18 mouse cellular contexts compared by ENCODE assay signal in the genomic region with DNA sequence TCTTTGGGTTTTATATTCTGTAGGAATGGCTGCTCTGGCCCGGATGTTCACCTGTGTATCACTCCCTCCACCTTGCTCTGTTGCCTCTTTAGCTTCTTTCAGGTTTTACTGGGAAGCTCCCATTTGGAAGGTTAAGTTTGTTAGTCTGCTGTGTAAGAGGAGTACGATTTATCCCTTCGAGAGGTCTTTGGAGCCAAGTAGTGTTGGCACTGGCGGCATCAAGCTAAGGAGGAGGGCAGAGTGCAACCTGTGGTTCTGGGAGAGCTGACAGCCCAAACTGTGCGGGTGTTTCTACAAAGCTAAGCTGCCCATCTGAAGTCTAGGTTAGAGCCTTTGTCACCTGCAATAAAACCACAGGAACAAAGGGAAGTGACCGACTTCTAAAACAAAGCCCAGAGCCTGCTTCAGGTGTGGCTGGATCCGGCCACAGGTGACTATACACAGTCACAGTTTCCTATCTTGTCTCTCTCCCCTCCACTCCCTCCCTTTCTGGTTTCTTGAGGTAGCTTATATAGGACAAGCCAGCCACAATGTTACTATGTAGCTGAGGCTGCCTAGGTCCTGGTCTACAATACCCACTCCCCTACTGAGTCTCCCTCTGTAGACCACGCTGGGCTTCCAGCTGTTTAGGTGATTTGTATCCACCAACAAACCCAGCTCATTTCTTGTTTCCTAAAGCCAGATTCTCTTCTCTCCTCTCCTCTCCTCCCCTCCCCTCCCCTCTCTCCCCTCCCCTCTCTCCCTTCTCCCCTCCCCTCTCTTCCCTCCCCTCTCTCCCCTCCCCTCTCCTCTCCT. TPM values are rescaled to one million over a fixed set of nuclear protein-coding genes. Genes with fewer than 3 reads are reported as not detected.
"Had no signal": no experiment of that assay in that cellular context is flagged by ENCODE, and none has a peak within 500 bp of the region (broad histone marks: within the 10 kb centered on the region; RNA-seq: fewer than 3 reads in every experiment).

No protein-coding gene starts in this region.

- H3K36me3 ChIP-seq: limb, embryonic 10.5 days; limb, embryonic 13.5 days; liver, embryonic 12.5 days; liver, embryonic 15.5 days; lung, embryonic 15.5 days; midbrain, embryonic 10.5 days; neural tube, embryonic 12.5 days; neural tube, embryonic 15.5 days had no signal

- H3K9ac ChIP-seq: limb, embryonic 13.5 days; liver, embryonic 12.5 days; liver, embryonic 15.5 days; lung, embryonic 15.5 days; neural tube, embryonic 12.5 days; neural tube, embryonic 15.5 days had no signal

- H3K27ac ChIP-seq: layer of hippocampus, adult 2 months; limb, embryonic 10.5 days; limb, embryonic 13.5 days; liver, embryonic 12.5 days; liver, embryonic 15.5 days; lung, embryonic 15.5 days; midbrain, embryonic 10.5 days; neural tube, embryonic 12.5 days; neural tube, embryonic 15.5 days had no signal

- ATAC-seq: liver, embryonic 12.5 days had no signal

- H3K4me2 ChIP-seq: liver, embryonic 12.5 days; liver, embryonic 15.5 days; neural tube, embryonic 12.5 days had no signal

- H3K9me3 ChIP-seq: limb, embryonic 10.5 days; limb, embryonic 13.5 days; liver, embryonic 12.5 days; liver, embryonic 15.5 days; lung, embryonic 15.5 days; midbrain, embryonic 10.5 days; neural tube, embryonic 12.5 days; neural tube, embryonic 15.5 days had no signal

- H3K4me3 ChIP-seq: layer of hippocampus, adult 2 months; limb, embryonic 13.5 days; liver, embryonic 12.5 days; liver, embryonic 15.5 days; neural tube, embryonic 12.5 days had no signal

- DNase-seq: kidney, postnatal 14 days; layer of hippocampus, adult 9-11 months; liver; lung, postnatal 10 days; lung, postnatal 36 days; midbrain, embryonic 14.5 days; retina, postnatal 1 day; thymus, adult 18-20 months; thymus, postnatal 36 days had no signal

RNA-seq across cellular contexts. Expression of a gene that starts 2.3 kb away (rescaled TPM):
- polyA plus RNA-seq: liver, embryonic 12.5 days had no signal
